Mouse (Mus musculus) limb, embryonic 11.5 days (tissue): ENCODE measurements around the gene Kif1b. TPM values are rescaled to one million over a fixed set of nuclear protein-coding genes. Genes with fewer than 3 reads are reported as not detected.

Experiments
- ATAC-seq: fragments of 200-750 bp; cut with Nextera tagmentation; 2 replicates; pipeline ENCODE4 v1.8.0; 2017; ENCODE audit warnings: low read depth; ENCODE audit not compliant: insufficient number of reproducible peaks, low FRiP score, low TSS enrichment
- DNase-seq: peaks from one replicate; pipeline ENCODE4 v3.0.0-alpha.2; 2015; ENCODE audit warnings: low spot score
- H3K27ac ChIP-seq: fragments of 300-500 bp; sonication (generic); replicated peaks from 2 replicates; pipeline ENCODE4 v1.5.1; 2014; ENCODE audit warnings: low read depth, mild to moderate bottlenecking, low read length
- H3K27me3 ChIP-seq: fragments of 300-500 bp; sonication (generic); 2 replicates; pipeline ENCODE4 v1.6.1; 2014; ENCODE audit warnings: mild to moderate bottlenecking, low read length, mixed read lengths; ENCODE audit not compliant: control insufficient read depth, insufficient read depth
- H3K36me3 ChIP-seq: fragments of 300-500 bp; sonication (generic); 2 replicates; pipeline ENCODE4 v1.6.1; 2014; ENCODE audit warnings: mild to moderate bottlenecking, low read length, moderate library complexity, mixed read lengths; ENCODE audit not compliant: control insufficient read depth, insufficient read depth
- H3K4me1 ChIP-seq: fragments of 300-500 bp; sonication (generic); 2 replicates; pipeline ENCODE4 v1.6.1; 2014; ENCODE audit warnings: low read length, mixed read lengths; ENCODE audit not compliant: control insufficient read depth, insufficient read depth
- H3K4me2 ChIP-seq: fragments of 300-500 bp; sonication (generic); 2 replicates; pipeline ENCODE4 v1.6.1; 2014; ENCODE audit warnings: low read depth, mild to moderate bottlenecking, moderate library complexity; ENCODE audit not compliant: severe bottlenecking
- H3K4me3 ChIP-seq: fragments of 300-500 bp; sonication (generic); 2 replicates; pipeline ENCODE4 v1.5.1; 2014; ENCODE audit warnings: low read depth, low read length
- H3K9ac ChIP-seq: fragments of 300-500 bp; sonication (generic); 2 replicates; pipeline ENCODE4 v1.6.1; 2014; ENCODE audit warnings: mild to moderate bottlenecking, low read length
- H3K9me3 ChIP-seq: fragments of 300-500 bp; sonication (generic); 2 replicates; pipeline ENCODE4 v1.6.1; 2016; ENCODE audit warnings: low read length; ENCODE audit not compliant: control insufficient read depth
- WGBS: fragments of 180-500 bp; shearing (Covaris S2); extraction: QIAGEN DNeasy Blood & Tissue Kit; methylation state at CpG from one replicate; pipeline ENCODE4 v1.1.7; 2014; 5-methylcytosine and 5-hydroxymethylcytosine counted together
- polyA plus RNA-seq: library from polyadenylated mRNA; unstranded; fragments of >200 nt; fragmentation: Nextera tagmentation; extraction: Ambion mirVana; gene quantifications from 2 replicates; pipeline ENCODE4 v1.2.1, GENCODE M21; 2014

The Kif1b gene
- polyA plus RNA-seq, 1 experiment from 2014 or later: 35.6 TPM

- Histone ChIP-seq H3K4me1 (no peaks in the 10 kb centered on the region), H3K27ac (no peak overlapping the region), H3K4me3 (no peak overlapping the region), H3K9ac (no peak overlapping the region), H3K27me3 (no peaks in the 10 kb centered on the region), H3K9me3 (no peaks in the 10 kb centered on the region), H3K4me2 (no peak overlapping the region), H3K36me3 (peaks cover 3% of the 10 kb centered on the region; the same call in 1 of the 2 replicates)
- ATAC-seq: no peak
- WGBS: 84% methylated on average over 16 of the region's 16 CpGs
- no peak for DNase-seq
Measured at GRCm38 (mm10) chr4:149323730-149324129, 16.2 kb upstream of the Kif1b start.

GRCm38 (mm10) chr4:149322718-149323117, 15.2 kb upstream of the Kif1b start:
- Histone ChIP-seq H3K27ac (no peak overlapping the region), H3K4me1 (0 out of 2 replicates have a peak, but pooled peaks cover 3% of the 10 kb centered on the region), H3K9me3 (no peaks in the 10 kb centered on the region), H3K36me3 (peaks cover 3% of the 10 kb centered on the region; the same call in 1 of the 2 replicates), H3K27me3 (no peaks in the 10 kb centered on the region), H3K4me2 (no peak overlapping the region), H3K4me3 (no peak overlapping the region), H3K9ac (no peak overlapping the region)
- ATAC-seq (no peak), DNase-seq (no peak)
- WGBS: 57% methylated on average over 6 of the region's 6 CpGs

- Histone ChIP-seq H3K27ac (no peak overlapping the region), H3K36me3 (no peaks in the 10 kb centered on the region; the same call in 1 of the 2 replicates), H3K9me3 (no peaks in the 10 kb centered on the region), H3K4me1 (0 out of 2 replicates have a peak, but pooled peaks cover 3% of the 10 kb centered on the region), H3K27me3 (no peaks in the 10 kb centered on the region), H3K4me3 (no peak overlapping the region), H3K9ac (no peak overlapping the region), H3K4me2 (no peak overlapping the region)
- no peak for ATAC-seq
- WGBS: 84% methylated on average over 4 of the region's 4 CpGs
- DNase-seq: no peak
Measured at GRCm38 (mm10) chr4:149322286-149322685, 14.8 kb upstream of the Kif1b start.

GRCm38 (mm10) chr4:149319088-149319487, 11.6 kb upstream of the Kif1b start:
- Histone ChIP-seq H3K36me3 (no peaks in the 10 kb centered on the region), H3K4me2 (no peak overlapping the region), H3K9me3 (no peaks in the 10 kb centered on the region), H3K27ac (no peak overlapping the region), H3K27me3 (no peaks in the 10 kb centered on the region), H3K4me3 (no peak overlapping the region), H3K4me1 (0 out of 2 replicates have a peak, but pooled peaks cover 3% of the 10 kb centered on the region), H3K9ac (no peak overlapping the region)
- 89% methylated on average over 9 of the region's 9 CpGs for WGBS
- ATAC-seq (no peak), DNase-seq (no peak)

- 0 out of 2 replicates have a peak, but pooled peaks cover 3% of the 10 kb centered on the region for H3K4me1 ChIP-seq
- no peak overlapping the region for H3K4me2 ChIP-seq
- H3K4me3 ChIP-seq: no peak overlapping the region
- WGBS: 34% methylated on average over 5 of the region's 5 CpGs
- H3K36me3 ChIP-seq: no peaks in the 10 kb centered on the region
- ATAC-seq (no peak), DNase-seq (no peak)
- no peak overlapping the region for H3K9ac ChIP-seq
- H3K27me3 ChIP-seq: no peaks in the 10 kb centered on the region
- no peak overlapping the region for H3K27ac ChIP-seq
- no peaks in the 10 kb centered on the region for H3K9me3 ChIP-seq
Measured at GRCm38 (mm10) chr4:149317387-149317786, 9.9 kb upstream of the Kif1b start.

GRCm38 (mm10) chr4:149314275-149314837, 6.9 kb upstream of the Kif1b start:
- Histone ChIP-seq H3K9ac (no peak overlapping the region), H3K4me1 (0 out of 2 replicates have a peak, but pooled peaks cover 3% of the 10 kb centered on the region), H3K9me3 (no peaks in the 10 kb centered on the region), H3K27ac (no peak overlapping the region), H3K4me3 (no peak overlapping the region), H3K4me2 (no peak overlapping the region), H3K36me3 (no peaks in the 10 kb centered on the region), H3K27me3 (no peaks in the 10 kb centered on the region)
- ATAC-seq: no peak
- 90% methylated on average over 11 of the region's 11 CpGs for WGBS
- no peak for DNase-seq

- no peak overlapping the region for H3K27ac ChIP-seq
- DNase-seq (no peak), ATAC-seq (no peak)
- H3K9ac ChIP-seq: no peak overlapping the region
- WGBS: 67% methylated on average over 12 of the region's 12 CpGs
- 0 out of 2 replicates have a peak, but pooled peaks cover 3% of the 10 kb centered on the region for H3K4me1 ChIP-seq
- H3K4me2 ChIP-seq: no peak overlapping the region
- no peaks in the 10 kb centered on the region for H3K36me3 ChIP-seq
- H3K27me3 ChIP-seq: no peaks in the 10 kb centered on the region
- H3K4me3 ChIP-seq: no peak overlapping the region
- no peaks in the 10 kb centered on the region for H3K9me3 ChIP-seq
Measured at GRCm38 (mm10) chr4:149313558-149314253, 6.2 kb upstream of the Kif1b start.

- no peak for ATAC-seq
- 84% methylated on average over 5 of the region's 5 CpGs for WGBS
- no peak overlapping the region for H3K27ac ChIP-seq
Measured at GRCm38 (mm10) chr4:149311996-149312395, 4.5 kb upstream of the Kif1b start.

More at GRCm38 (mm10) chr4:149311996-149312395, 4.5 kb upstream of the Kif1b start:
- DNase-seq: no peak
- no peak overlapping the region for H3K4me3 ChIP-seq
- no peak overlapping the region for H3K4me2 ChIP-seq
- no peaks in the 10 kb centered on the region for H3K9me3 ChIP-seq
- H3K4me1 ChIP-seq: no peaks in the 10 kb centered on the region
- H3K27me3 ChIP-seq: no peaks in the 10 kb centered on the region
- H3K9ac ChIP-seq: no peak overlapping the region
- no peaks in the 10 kb centered on the region for H3K36me3 ChIP-seq
